Mouse (Mus musculus) liver, adult 2 months (tissue): Measurements from ENCODE around the gene Spag16. TPM values are rescaled to one million over a fixed set of nuclear protein-coding genes. Genes with fewer than 3 reads are reported as not detected.
A peak's percentile ranks its signal among the peaks of the same experiment; 100 is the strongest.

Source experiments
- DNase-seq: peaks from one replicate; pipeline ENCODE4 v3.0.0-alpha.2; 2011; ENCODE audit warnings: low read depth, low spot score; ENCODE audit errors: extremely low read depth
- H3K27ac ChIP-seq: fragments of 200-500 bp; replicated peaks from 2 replicates; pipeline ENCODE4 v1.5.1; 2012; ENCODE audit warnings: low read depth, mild to moderate bottlenecking, control low read depth, inconsistent platforms, low read length; ENCODE audit not compliant: insufficient read depth
- H3K27me3 ChIP-seq: fragments of 200-500 bp; 2 replicates; pipeline ENCODE4 v1.6.1; 2012; ENCODE audit warnings: mild to moderate bottlenecking, moderate library complexity, low read length, inconsistent platforms; ENCODE audit not compliant: control insufficient read depth, insufficient read depth
- H3K36me3 ChIP-seq: fragments of 200-500 bp; 2 replicates; pipeline ENCODE4 v1.6.1; 2012; ENCODE audit warnings: low read length, inconsistent platforms; ENCODE audit not compliant: control insufficient read depth, insufficient read depth
- H3K4me1 ChIP-seq: fragments of 200-500 bp; 2 replicates; pipeline ENCODE4 v1.6.1; 2011; ENCODE audit warnings: low read length; ENCODE audit not compliant: control insufficient read depth, insufficient read depth
- H3K4me3 ChIP-seq: fragments of 200-500 bp; 2 replicates; pipeline ENCODE4 v1.5.1; 2011; ENCODE audit warnings: low read depth, mild to moderate bottlenecking, control low read depth, low read length, moderate library complexity; ENCODE audit not compliant: insufficient read depth
- H3K79me2 ChIP-seq: fragments of 200-500 bp; 2 replicates; pipeline ENCODE4 v1.6.1; 2012; ENCODE audit warnings: inconsistent platforms, mild to moderate bottlenecking, low read length, moderate library complexity; ENCODE audit not compliant: control insufficient read depth, insufficient read depth
- H3K9ac ChIP-seq: fragments of 200-500 bp; 2 replicates; pipeline ENCODE4 v1.6.1; 2012; ENCODE audit warnings: low read depth, mild to moderate bottlenecking, control low read depth, inconsistent platforms, low read length
- CTCF ChIP-seq: fragments of 200-500 bp; IDR thresholded peaks from 2 replicates; pipeline ENCODE4 v1.5.1; 2011; ENCODE audit warnings: low read depth, low read length, control low read depth
- POLR2A ChIP-seq: fragments of 200-500 bp; IDR thresholded peaks from 2 replicates; pipeline ENCODE4 v1.6.1; 2011; ENCODE audit warnings: low read length, control low read depth; ENCODE audit not compliant: insufficient read depth; ENCODE audit errors: extremely low read depth
- WGBS: fragments of 180-500 bp; shearing (Covaris S2); methylation state at CpG from one replicate; pipeline ENCODE4 v1.1.7; 2018; 5-methylcytosine and 5-hydroxymethylcytosine counted together
- polyA plus RNA-seq: library from polyadenylated mRNA; depleted of rRNA; stranded (reverse); fragments of >200 nt; gene quantifications from 2 replicates; pipeline ENCODE4 v1.2.3, GENCODE M21; 2012
- total RNA-seq: library from RNA; depleted of rRNA; stranded (reverse); fragments of >200 nt; gene quantifications from 2 replicates; pipeline ENCODE4 v1.2.3, GENCODE M21; 2014

The Spag16 gene
- total and polyA plus RNA-seq, 2 experiments: not detected

GRCm38 (mm10) chr1:70128035-70128434 is 301.3 kb downstream of the Spag16 start:
- WGBS: 50% methylated on average over 2 of the region's 2 CpGs
- Histone ChIP-seq H3K79me2 (no peaks in the 10 kb centered on the region), H3K4me3 (no peak overlapping the region), H3K36me3 (no peaks in the 10 kb centered on the region), H3K4me1 (no peaks in the 10 kb centered on the region), H3K27ac (no peak overlapping the region), H3K9ac (no peak overlapping the region), H3K27me3 (no peaks in the 10 kb centered on the region)
- no peak for TF ChIP-seq CTCF
- TF ChIP-seq POLR2A: no peak
- DNase-seq: peak; percentile 5

GRCm38 (mm10) chr1:70135547-70135946 is 308.8 kb downstream of the Spag16 start:
- no peak overlapping the region for H3K4me3 ChIP-seq
- H3K79me2 ChIP-seq: no peaks in the 10 kb centered on the region
- H3K36me3 ChIP-seq: no peaks in the 10 kb centered on the region
- H3K4me1 ChIP-seq: no peaks in the 10 kb centered on the region
- TF ChIP-seq POLR2A: no peak
- TF ChIP-seq CTCF: no peak
- no peaks in the 10 kb centered on the region for H3K27me3 ChIP-seq
- WGBS: 80% methylated on average over 2 of the region's 2 CpGs
- H3K9ac ChIP-seq: no peak overlapping the region
- DNase-seq: no peak
- H3K27ac ChIP-seq: no peak overlapping the region

- Histone ChIP-seq H3K4me3 (no peak overlapping the region), H3K36me3 (no peaks in the 10 kb centered on the region), H3K79me2 (no peaks in the 10 kb centered on the region), H3K27me3 (no peaks in the 10 kb centered on the region), H3K27ac (no peak overlapping the region), H3K4me1 (no peaks in the 10 kb centered on the region), H3K9ac (no peak overlapping the region)
- 54% methylated on average over 3 of the region's 3 CpGs for WGBS
- TF ChIP-seq POLR2A (no peak), CTCF (no peak)
- DNase-seq: no peak
Measured at GRCm38 (mm10) chr1:70165343-70166158, 338.8 kb downstream of the Spag16 start.

GRCm38 (mm10) chr1:70180123-70180741 is 353.5 kb downstream of the Spag16 start:
- Histone ChIP-seq H3K79me2 (no peaks in the 10 kb centered on the region), H3K27me3 (no peaks in the 10 kb centered on the region), H3K4me3 (no peak overlapping the region), H3K27ac (no peak overlapping the region), H3K4me1 (no peaks in the 10 kb centered on the region), H3K36me3 (no peaks in the 10 kb centered on the region), H3K9ac (no peak overlapping the region)
- TF ChIP-seq CTCF (no peak), POLR2A (no peak)
- WGBS: 51% methylated on average over 4 of the region's 4 CpGs
- peak; percentile 4 for DNase-seq

- Histone ChIP-seq H3K4me3 (no peak overlapping the region), H3K9ac (no peak overlapping the region), H3K27me3 (no peaks in the 10 kb centered on the region), H3K79me2 (no peaks in the 10 kb centered on the region), H3K27ac (no peak overlapping the region), H3K36me3 (no peaks in the 10 kb centered on the region), H3K4me1 (no peaks in the 10 kb centered on the region)
- 81% methylated on average over 9 of the region's 9 CpGs for WGBS
- TF ChIP-seq POLR2A (no peak), CTCF (no peak)
- no peak for DNase-seq
Measured at GRCm38 (mm10) chr1:70264815-70265214, 438.0 kb downstream of the Spag16 start.
